Mouse (Mus musculus) heart, adult 9 months (tissue): ENCODE results near the gene Tm9sf4.

Source experiments
- DNase-seq, 2 experiments: peaks; one replicate each; pipeline ENCODE4 v3.0.0; 2022; ENCODE audit warnings: low spot score in 2 of 2

Tm9sf4 gene

DNA sequence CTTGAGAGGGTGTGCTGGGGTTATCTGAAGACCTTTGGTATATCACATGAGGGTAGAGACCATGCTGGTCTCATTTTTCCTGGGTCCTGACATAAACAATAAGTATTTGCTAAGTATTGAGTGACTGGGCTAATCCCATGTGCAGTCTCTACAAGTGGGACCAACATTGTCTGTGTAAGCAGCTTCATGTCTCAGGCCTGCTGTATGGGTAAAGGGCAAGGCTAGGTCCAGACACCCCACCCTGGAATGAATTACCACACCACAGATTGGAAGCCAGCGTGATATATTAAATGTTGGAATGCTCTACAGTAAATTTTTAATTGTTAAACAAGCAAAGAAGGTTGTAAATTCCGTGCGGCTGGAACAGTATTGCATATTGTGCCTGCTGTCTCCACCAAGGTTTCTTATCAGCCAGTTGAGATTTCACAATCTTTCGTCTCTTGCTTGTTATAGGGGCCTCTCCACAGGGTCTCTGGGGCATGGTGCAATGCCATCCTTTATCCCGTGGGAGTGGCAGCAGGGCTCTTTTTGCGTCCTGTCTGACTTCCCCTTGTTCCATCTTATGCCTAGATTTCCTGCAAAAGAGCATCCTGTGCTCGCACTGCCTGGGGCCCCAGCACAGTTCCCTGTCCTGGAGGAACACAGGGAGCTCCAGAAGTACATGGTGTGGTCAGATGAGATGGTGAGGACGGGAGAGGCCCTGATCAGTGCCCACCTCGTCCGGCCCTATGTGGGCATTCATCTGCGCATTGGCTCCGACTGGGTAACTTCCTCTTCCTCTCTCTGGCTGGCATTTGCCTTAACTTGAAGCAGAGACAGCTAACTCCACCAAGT is 98.1 kb downstream of the Tm9sf4 start:
- DNase-seq = no peak
